Mouse (Mus musculus): ENCODE results near the gene Tsx.

DNA sequence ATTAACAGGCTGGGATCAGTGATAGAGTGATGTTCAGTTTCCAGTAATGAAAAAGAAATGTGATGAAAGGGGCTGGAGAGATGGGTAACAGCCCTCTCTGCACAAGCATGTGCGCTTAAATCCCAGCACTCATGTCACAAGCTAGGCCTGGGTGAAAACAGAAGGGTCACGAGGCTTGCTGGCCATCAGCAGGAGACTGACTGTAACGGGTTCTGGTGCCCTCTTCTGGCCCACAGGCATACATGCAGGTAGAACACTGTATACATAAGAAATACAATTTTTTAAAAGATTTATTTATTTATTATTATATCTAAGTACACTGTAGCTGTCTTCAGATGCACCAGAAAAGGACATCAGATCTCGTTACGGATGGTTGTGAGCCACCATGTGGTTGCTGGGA lies 40.0 kb upstream of the Tsx start:
- TF ChIP-seq CTCF (IDR thresholded peaks at IDR 0.05; ENCODE audit: extremely low read depth, insufficient read depth, low read length): peak; percentile 33
- no peak for TF ChIP-seq POLR2A (IDR thresholded peaks at IDR 0.05; ENCODE audit: extremely low read depth, insufficient read depth, low read length)

All from cortical plate, adult 2 months (tissue).